ENCODE assay signal across 7 mouse cellular contexts in the genomic region with DNA sequence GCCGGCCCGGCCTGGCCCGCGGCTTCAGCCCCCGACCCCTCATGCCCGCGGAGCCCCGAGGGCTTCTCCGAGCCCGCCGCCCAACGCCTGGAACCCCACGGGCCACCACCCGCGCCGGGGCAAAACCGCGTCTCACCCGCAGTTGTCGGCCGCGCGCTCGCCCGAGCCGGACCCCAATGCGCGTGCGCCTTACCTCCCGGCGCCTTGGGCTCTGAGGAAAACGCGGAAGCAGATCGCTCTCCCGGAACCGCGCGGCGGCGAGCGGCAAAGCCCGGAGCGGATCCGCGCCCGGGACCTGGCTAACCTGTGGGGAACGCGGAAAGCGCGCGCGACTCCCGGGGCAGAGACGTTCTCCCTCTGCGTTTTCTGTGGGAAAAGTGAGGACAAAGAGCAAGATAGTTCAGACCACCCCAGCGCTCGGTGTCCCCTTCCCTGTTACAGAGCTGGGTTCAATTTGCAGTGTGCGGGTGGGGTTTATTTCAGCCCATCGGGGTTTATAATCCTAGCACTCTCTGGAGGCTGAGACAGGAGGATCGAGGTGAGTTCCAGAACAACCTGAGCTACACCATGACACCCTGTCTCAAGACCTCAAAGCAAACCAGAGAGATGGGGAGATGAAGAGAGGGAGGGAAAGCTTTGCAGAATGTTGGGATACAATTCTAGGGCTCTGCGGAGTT. TPM values are rescaled to one million over a fixed set of nuclear protein-coding genes. Genes with fewer than 3 reads are reported as not detected.
DNase-seq lines count a peak whose midpoint lies in the region; ATAC-seq and TF ChIP-seq lines count a peak whose summit lies in the region.

A gene (minus strand): TSS at position 213 of the 677 bp plus-strand sequence.

- H3K27me3 ChIP-seq in embryonic facial prominence, embryonic 12.5 days: no peaks in the 10 kb centered on the region
- no peaks in the 10 kb centered on the region for H3K27me3 ChIP-seq in limb, embryonic 12.5 days
- H3K27me3 ChIP-seq in midbrain, embryonic 15.5 days (replicated peaks): no peaks in the 10 kb centered on the region
- no peaks in the 10 kb centered on the region for H3K27me3 ChIP-seq in spleen, adult 2 months (ENCODE audit: control insufficient read depth, insufficient read depth, low read length)

- TF ChIP-seq POLR2A in spleen, adult 2 months (IDR thresholded peaks at IDR 0.05; ENCODE audit: low read depth, low read length): peak; percentile 66; the same call in 1 of the 2 replicates

- peaks cover 14% of the 10 kb centered on the region for H3K4me1 ChIP-seq in embryonic facial prominence, embryonic 12.5 days
- peaks cover 10% of the 10 kb centered on the region for H3K4me1 ChIP-seq in limb, embryonic 12.5 days (replicated peaks)
- peaks cover 17% of the 10 kb centered on the region for H3K4me1 ChIP-seq in midbrain, embryonic 15.5 days
- peaks cover 9% of the 10 kb centered on the region; the same call in 1 of the 2 replicates for H3K4me1 ChIP-seq in spleen, adult 2 months (ENCODE audit: control insufficient read depth, insufficient read depth, insufficient read length)

- H3K36me3 ChIP-seq in embryonic facial prominence, embryonic 12.5 days: peaks cover 20% of the 10 kb centered on the region
- peaks cover 27% of the 10 kb centered on the region for H3K36me3 ChIP-seq in limb, embryonic 12.5 days
- 0 out of 2 replicates have a peak, but pooled peaks cover 3% of the 10 kb centered on the region for H3K36me3 ChIP-seq in midbrain, embryonic 15.5 days (replicated peaks)
- H3K36me3 ChIP-seq in spleen, adult 2 months (ENCODE audit: control insufficient read depth, insufficient read depth, low read length): peaks cover 2% of the 10 kb centered on the region; the same call in 1 of the 2 replicates

- WGBS in embryonic facial prominence, embryonic 12.5 days: 4% methylated on average over 61 of the region's 61 CpGs
- 4% methylated on average over 61 of the region's 61 CpGs for WGBS in limb, embryonic 12.5 days
- WGBS in midbrain, embryonic 15.5 days: 4% methylated on average over 61 of the region's 61 CpGs
- 4% methylated on average over 61 of the region's 61 CpGs for WGBS in spleen, adult 2 months

- H3K4me2 ChIP-seq in embryonic facial prominence, embryonic 12.5 days (replicated peaks): peak within 1 kb of the TSS; percentile 73
- H3K4me2 ChIP-seq in limb, embryonic 12.5 days: peak within 1 kb of the TSS; percentile 78
- peak within 1 kb of the TSS; percentile 54 for H3K4me2 ChIP-seq in midbrain, embryonic 15.5 days

- H3K27ac ChIP-seq in embryonic facial prominence, embryonic 12.5 days: peak within 1 kb of the TSS; percentile 86
- peak within 1 kb of the TSS; percentile 80 for H3K27ac ChIP-seq in limb, embryonic 12.5 days
- peak within 1 kb of the TSS; percentile 72 for H3K27ac ChIP-seq in midbrain, embryonic 15.5 days
- peak within 1 kb of the TSS; percentile 57 for H3K27ac ChIP-seq in spleen, adult 2 months (ENCODE audit: insufficient read depth, low read length)

- H3K4me3 ChIP-seq in embryonic facial prominence, embryonic 12.5 days: peak within 1 kb of the TSS; percentile 91
- peak within 1 kb of the TSS; percentile 93 for H3K4me3 ChIP-seq in limb, embryonic 12.5 days (replicated peaks)
- H3K4me3 ChIP-seq in midbrain, embryonic 15.5 days: peak within 1 kb of the TSS; percentile 70
- H3K4me3 ChIP-seq in spleen, adult 2 months (ENCODE audit: extremely low read depth, insufficient read depth, insufficient read length): peak within 1 kb of the TSS; percentile 80

- H3K9ac ChIP-seq in embryonic facial prominence, embryonic 12.5 days: peak within 1 kb of the TSS; percentile 96
- peak within 1 kb of the TSS; percentile 96 for H3K9ac ChIP-seq in limb, embryonic 12.5 days (replicated peaks)
- H3K9ac ChIP-seq in midbrain, embryonic 15.5 days: peak within 1 kb of the TSS; percentile 83

- peak; percentile 92 for DNase-seq in adrenal gland, postnatal 25 days
- DNase-seq in heart, adult 11 months: peak; percentile 99
- peak; percentile 93 for DNase-seq in kidney, adult 18-20 months
- DNase-seq in spleen, adult 2 months (ENCODE audit: low read depth in 1 of 2, low spot score in 2 of 2): peak; percentile 77

- TF ChIP-seq CTCF in spleen, adult 2 months (IDR thresholded peaks at IDR 0.05; ENCODE audit: extremely low read depth, insufficient read depth, insufficient read length, insufficient replicate concordance): no peak

- ATAC-seq in embryonic facial prominence, embryonic 12.5 days (ENCODE audit: insufficient number of reproducible peaks, insufficient read depth, low FRiP score, low TSS enrichment): peak; percentile 76
- peak; percentile 77; the same call in 1 of the 2 replicates for ATAC-seq in limb, embryonic 12.5 days (ENCODE audit: insufficient number of reproducible peaks, insufficient read depth, low FRiP score, low TSS enrichment, low read depth)
- ATAC-seq in midbrain, embryonic 15.5 days (replicated peaks): peak; percentile 83

- H3K9me3 ChIP-seq in embryonic facial prominence, embryonic 12.5 days: no peaks in the 10 kb centered on the region
- H3K9me3 ChIP-seq in limb, embryonic 12.5 days: 0 out of 2 replicates have a peak, but pooled peaks cover 3% of the 10 kb centered on the region
- no peaks in the 10 kb centered on the region for H3K9me3 ChIP-seq in midbrain, embryonic 15.5 days

RNA-seq across cellular contexts. Expression of the gene that starts here (rescaled TPM):
- 102 and 103 TPM in 2 replicates for total RNA-seq in adrenal gland, postnatal 25 days (2021)
- polyA plus RNA-seq in embryonic facial prominence, embryonic 12.5 days (2016; fragmentation: Nextera tagmentation; extraction: Ambion mirVana): 54.1 and 58.7 TPM in 2 replicates
- 51.5 and 52.8 TPM in 2 replicates for polyA plus RNA-seq in limb, embryonic 12.5 days (2016; fragmentation: Nextera tagmentation; extraction: Ambion mirVana)
- 44.4 and 44.9 TPM in 2 replicates for polyA plus RNA-seq in midbrain, embryonic 15.5 days (2015; fragmentation: Nextera tagmentation; extraction: Ambion mirVana)
- polyA plus RNA-seq in spleen, adult 2 months (2012; rRNA removed): 25.9 and 29.8 TPM in 2 replicates

Comparison
In these comparisons a context has a peak if more than half of its experiments do, and no peak if none do; other contexts are left out.
1. Peak in every context shown above with its lines: DNase-seq, ATAC-seq, H3K4me3 ChIP-seq and H3K27ac ChIP-seq.